ENCODE assay signal across 18 mouse cellular contexts in genomic region chr8:122512392-122512791, GRCm38 (mm10). TPM values are rescaled to one million over a fixed set of nuclear protein-coding genes. Genes with fewer than 3 reads are reported as not detected.
DNase-seq lines count a peak whose midpoint lies in the region; ATAC-seq lines count a peak whose summit lies in the region.
"Had no signal": no experiment of that assay in that cellular context is flagged by ENCODE, and none has a peak within 500 bp of the region (broad histone marks: within the 10 kb centered on the region; RNA-seq: fewer than 3 reads in every experiment).

No protein-coding gene starts in this region.

- H3K9ac ChIP-seq in heart, embryonic 15.5 days: no peak overlapping the region
- no peak overlapping the region for H3K9ac ChIP-seq in limb, embryonic 15.5 days
- H3K9ac ChIP-seq: forebrain, embryonic 13.5 days; liver, embryonic 15.5 days had no signal

- H3K4me3 ChIP-seq in heart, embryonic 10.5 days: no peak overlapping the region
- no peak overlapping the region for H3K4me3 ChIP-seq in heart, embryonic 15.5 days
- H3K4me3 ChIP-seq in limb, embryonic 15.5 days: no peak overlapping the region
- H3K4me3 ChIP-seq: embryonic facial prominence, embryonic 13.5 days; forebrain, embryonic 13.5 days; liver, embryonic 15.5 days; midbrain, embryonic 10.5 days had no signal

- H3K27me3 ChIP-seq in heart, embryonic 10.5 days (ENCODE audit: insufficient read depth, poor library complexity, severe bottlenecking): no peaks in the 10 kb centered on the region
- H3K27me3 ChIP-seq in heart, embryonic 15.5 days: no peaks in the 10 kb centered on the region
- no peaks in the 10 kb centered on the region for H3K27me3 ChIP-seq in limb, embryonic 15.5 days
- H3K27me3 ChIP-seq: embryonic facial prominence, embryonic 13.5 days; forebrain, embryonic 13.5 days; liver, embryonic 15.5 days had no signal

- peak overlapping the region; percentile 43; the same call in 1 of the 2 replicates for H3K27ac ChIP-seq in heart, embryonic 10.5 days
- peak overlapping the region; percentile 64; the same call in 1 of the 2 replicates for H3K27ac ChIP-seq in heart, embryonic 15.5 days
- H3K27ac ChIP-seq in limb, embryonic 15.5 days: peak overlapping the region; percentile 87
- H3K27ac ChIP-seq: forebrain, embryonic 13.5 days; liver, embryonic 15.5 days; midbrain, embryonic 10.5 days had no signal

- ATAC-seq in heart, embryonic 15.5 days (replicated peaks; ENCODE audit: insufficient number of reproducible peaks, insufficient read depth, low FRiP score, low read depth): no peak
- no peak for ATAC-seq in limb, embryonic 15.5 days (ENCODE audit: insufficient number of reproducible peaks, low FRiP score, low TSS enrichment, low read depth)
- ATAC-seq: forebrain, embryonic 13.5 days had no signal

- H3K36me3 ChIP-seq in heart, embryonic 10.5 days: peaks cover 47% of the 10 kb centered on the region
- H3K36me3 ChIP-seq in heart, embryonic 15.5 days: no peaks in the 10 kb centered on the region
- H3K36me3 ChIP-seq in limb, embryonic 15.5 days: peaks cover 12% of the 10 kb centered on the region
- H3K36me3 ChIP-seq: midbrain, embryonic 10.5 days had no signal

- no peaks in the 10 kb centered on the region for H3K9me3 ChIP-seq in heart, embryonic 10.5 days
- no peaks in the 10 kb centered on the region for H3K9me3 ChIP-seq in heart, embryonic 15.5 days (replicated peaks)
- H3K9me3 ChIP-seq in limb, embryonic 15.5 days: no peaks in the 10 kb centered on the region
- H3K9me3 ChIP-seq: embryonic facial prominence, embryonic 13.5 days; forebrain, embryonic 13.5 days; G1E; liver, embryonic 15.5 days; midbrain, embryonic 10.5 days had no signal

- DNase-seq in heart, embryonic 10.5 days (ENCODE audit: low spot score): no peak
- DNase-seq in heart, adult 8-10 months (ENCODE audit: low spot score): no peak
- DNase-seq in kidney, postnatal 10 days: peak; percentile 42
- DNase-seq in kidney, postnatal 25 days: no peak
- no peak for DNase-seq in adrenal gland, postnatal 25 days
- DNase-seq in left cerebral cortex, adult 18-20 months (ENCODE audit: low spot score in 2 of 2): no peak
- DNase-seq: adrenal gland, postnatal 10 days; cerebellum, postnatal 25 days; thymus, adult 18-20 months had no signal

- no peak overlapping the region for H3K4me2 ChIP-seq in heart, embryonic 15.5 days
- H3K4me2 ChIP-seq in limb, embryonic 15.5 days: no peak overlapping the region
- H3K4me2 ChIP-seq: embryonic facial prominence, embryonic 13.5 days; forebrain, embryonic 13.5 days; liver, embryonic 15.5 days had no signal

- peaks cover 78% of the 10 kb centered on the region for H3K4me1 ChIP-seq in heart, embryonic 10.5 days
- peaks cover 41% of the 10 kb centered on the region for H3K4me1 ChIP-seq in heart, embryonic 15.5 days (replicated peaks)
- peaks cover 44% of the 10 kb centered on the region for H3K4me1 ChIP-seq in limb, embryonic 15.5 days

- 70% methylated on average over 7 of the region's 7 CpGs for WGBS in heart, embryonic 10.5 days
- 57% methylated on average over 7 of the region's 7 CpGs for WGBS in heart, embryonic 15.5 days
- 70% methylated on average over 7 of the region's 7 CpGs for WGBS in limb, embryonic 15.5 days

RNA-seq across cellular contexts. Expression of gene Ctu2, which starts 36.4 kb away (rescaled TPM):
- 40.5 and 45.9 TPM in 2 replicates for polyA plus RNA-seq in heart, embryonic 10.5 days (2016; fragmentation: Nextera tagmentation; extraction: Ambion mirVana)
- total RNA-seq in heart, adult 8-10 months (2022): 10 to 100 TPM in 1 of 4 experiments, 1 to 10 TPM in 3; 5.0 to 12.4 (median 7.7) TPM
- 23.0 and 25.6 TPM in 2 replicates for polyA plus RNA-seq in heart, embryonic 15.5 days (2015; fragmentation: Nextera tagmentation; extraction: Ambion mirVana)
- polyA plus RNA-seq in limb, embryonic 15.5 days (2015; fragmentation: Nextera tagmentation; extraction: Ambion mirVana): 40.8 and 47.6 TPM in 2 replicates
- 20.6 and 24.7 TPM in 2 replicates for total RNA-seq in adrenal gland, postnatal 25 days (2021)
- 10 to 100 TPM; 25.4 to 28.7 TPM for total RNA-seq in left cerebral cortex, adult 18-20 months (2021)

RNA-seq across cellular contexts. Expression of gene Rnf166, which starts 36.5 kb away (rescaled TPM):
- 37.1 and 38.8 TPM in 2 replicates for polyA plus RNA-seq in heart, embryonic 10.5 days (2016; fragmentation: Nextera tagmentation; extraction: Ambion mirVana)
- total RNA-seq in heart, adult 8-10 months (2022): 10 to 100 TPM; 38.4 to 68.1 (median 57.1) TPM
- 37.0 and 44.4 TPM in 2 replicates for polyA plus RNA-seq in heart, embryonic 15.5 days (2015; fragmentation: Nextera tagmentation; extraction: Ambion mirVana)
- 49.4 and 51.0 TPM in 2 replicates for polyA plus RNA-seq in limb, embryonic 15.5 days (2015; fragmentation: Nextera tagmentation; extraction: Ambion mirVana)
- 65.3 and 66.5 TPM in 2 replicates for total RNA-seq in adrenal gland, postnatal 25 days (2021)
- total RNA-seq in left cerebral cortex, adult 18-20 months (2021): 10 to 100 TPM; 37.7 to 50.0 TPM

RNA-seq across cellular contexts. Expression of gene Piezo1, which starts 38.7 kb away (rescaled TPM):
- polyA plus RNA-seq in heart, embryonic 10.5 days (2016; fragmentation: Nextera tagmentation; extraction: Ambion mirVana): 23.7 and 29.3 TPM in 2 replicates
- 10 to 100 TPM; 13.2 to 17.4 (median 13.7) TPM for total RNA-seq in heart, adult 8-10 months (2022)
- 11.5 and 13.9 TPM in 2 replicates for polyA plus RNA-seq in heart, embryonic 15.5 days (2015; fragmentation: Nextera tagmentation; extraction: Ambion mirVana)
- polyA plus RNA-seq in limb, embryonic 15.5 days (2015; fragmentation: Nextera tagmentation; extraction: Ambion mirVana): 17.5 and 23.3 TPM in 2 replicates
- total RNA-seq in adrenal gland, postnatal 25 days (2021): 18.3 and 20.1 TPM in 2 replicates
- 1 to 10 TPM; 5.2 to 5.5 TPM for total RNA-seq in left cerebral cortex, adult 18-20 months (2021)

RNA-seq across cellular contexts. Expression of gene Snai3, which starts 51.9 kb away (rescaled TPM):
- 2.3 and 6.6 TPM in 2 replicates for polyA plus RNA-seq in heart, embryonic 10.5 days (2016; fragmentation: Nextera tagmentation; extraction: Ambion mirVana)
- total RNA-seq in heart, adult 8-10 months (2022): 10 to 100 TPM in 2 of 4 experiments, 1 to 10 TPM in 2; 2.7 to 14.4 (median 8.2) TPM
- polyA plus RNA-seq in heart, embryonic 15.5 days (2015; fragmentation: Nextera tagmentation; extraction: Ambion mirVana): 2.0 and 2.5 TPM in 2 replicates
- polyA plus RNA-seq in limb, embryonic 15.5 days (2015; fragmentation: Nextera tagmentation; extraction: Ambion mirVana): 0.84 and 3.3 TPM in 2 replicates
- not detected in 2 replicates for total RNA-seq in adrenal gland, postnatal 25 days (2021)
- total RNA-seq in left cerebral cortex, adult 18-20 months (2021): under 1 TPM; 0.51 to 0.61 TPM
- total RNA-seq: G1E; layer of hippocampus, adult 8-10 months; left cerebral cortex, postnatal 10 days had no signal
- polyA plus RNA-seq: G1E; midbrain, embryonic 10.5 days had no signal

RNA-seq across cellular contexts. Expression of gene Cdt1, which starts 55.4 kb away (rescaled TPM):
- 47.6 TPM in 2 replicates for polyA plus RNA-seq in heart, embryonic 10.5 days (2016; fragmentation: Nextera tagmentation; extraction: Ambion mirVana)
- total RNA-seq in heart, adult 8-10 months (2022): 1 to 10 TPM; 1.9 to 2.4 (median 2.2) TPM
- 24.5 and 28.4 TPM in 2 replicates for polyA plus RNA-seq in heart, embryonic 15.5 days (2015; fragmentation: Nextera tagmentation; extraction: Ambion mirVana)
- 31.8 and 36.1 TPM in 2 replicates for polyA plus RNA-seq in limb, embryonic 15.5 days (2015; fragmentation: Nextera tagmentation; extraction: Ambion mirVana)
- 12.5 and 17.7 TPM in 2 replicates for total RNA-seq in adrenal gland, postnatal 25 days (2021)
- 1 to 10 TPM; 2.9 to 3.9 TPM for total RNA-seq in left cerebral cortex, adult 18-20 months (2021)
